Comparison of ENCODE assay signal across 26 mouse cellular contexts in genomic region chr11:44406457-44406856, GRCm38 (mm10). TPM values are rescaled to one million over a fixed set of nuclear protein-coding genes. Genes with fewer than 3 reads are reported as not detected.
DNase-seq lines count a peak whose midpoint lies in the region; ATAC-seq lines count a peak whose summit lies in the region.
"Had no signal": no experiment of that assay in that cellular context is flagged by ENCODE, and none has a peak within 500 bp of the region (broad histone marks: within the 10 kb centered on the region; RNA-seq: fewer than 3 reads in every experiment).

No protein-coding gene starts in this region.

- WGBS in kidney, embryonic 16.5 days, result 66% methylated on average over 5 of the region's 5 CpGs

- H3K9ac ChIP-seq in kidney, embryonic 16.5 days (replicated peaks; ENCODE audit: low read length), result no peak overlapping the region
- H3K9ac ChIP-seq: embryonic facial prominence, embryonic 12.5 days; forebrain, embryonic 12.5 days; forebrain, postnatal 0 days; heart, embryonic 13.5 days; hindbrain, embryonic 13.5 days had no signal

- no peak overlapping the region for H3K4me2 ChIP-seq in kidney, embryonic 16.5 days (replicated peaks; ENCODE audit: low read depth, low read length)
- H3K4me2 ChIP-seq: embryonic facial prominence, embryonic 12.5 days; forebrain, embryonic 12.5 days; heart, embryonic 13.5 days; hindbrain, embryonic 13.5 days had no signal

- H3K36me3 ChIP-seq in kidney, embryonic 16.5 days (ENCODE audit: insufficient read depth, low read length), result no peaks in the 10 kb centered on the region
- H3K36me3 ChIP-seq: embryonic facial prominence, embryonic 12.5 days; forebrain, embryonic 12.5 days; heart, embryonic 13.5 days; hindbrain, embryonic 13.5 days had no signal

- H3K4me3 ChIP-seq in kidney, embryonic 16.5 days (ENCODE audit: low read length), result no peak overlapping the region
- H3K4me3 ChIP-seq: embryonic facial prominence, embryonic 12.5 days; forebrain, embryonic 12.5 days; gastrocnemius, adult 2 months; heart, embryonic 13.5 days; hindbrain, embryonic 13.5 days had no signal

- peak; percentile 31 for DNase-seq in heart, adult 11 months
- no peak for DNase-seq in heart, postnatal 25 days (ENCODE audit: low spot score)
- peak; percentile 77 for DNase-seq in kidney, adult 9 months
- DNase-seq in kidney, adult 18-20 months, result no peak
- DNase-seq in kidney, postnatal 10 days, result peak; percentile 12
- DNase-seq in adrenal gland, postnatal 36 days, result no peak
- DNase-seq in left cerebral cortex, adult 18-20 months (ENCODE audit: low spot score in 2 of 2), result no peak
- DNase-seq: adrenal gland, adult 2 months; adrenal gland, postnatal 25 days; cerebellum, adult 2 months; cerebellum, postnatal 14 days; forebrain, postnatal 0 days; gastrocnemius, adult 2 months; gastrocnemius, postnatal 25 days had no signal

- no peaks in the 10 kb centered on the region for H3K4me1 ChIP-seq in kidney, embryonic 16.5 days (ENCODE audit: insufficient read depth, low read length)

- intact Hi-C loops in heart, postnatal 25 days (cut with DNase I), result no loop called here

- no peaks in the 10 kb centered on the region for H3K9me3 ChIP-seq in kidney, embryonic 16.5 days (ENCODE audit: low read length)
- H3K9me3 ChIP-seq: embryonic facial prominence, embryonic 12.5 days; forebrain, embryonic 12.5 days; heart, embryonic 13.5 days; hindbrain, embryonic 13.5 days had no signal

- H3K27me3 ChIP-seq in kidney, embryonic 16.5 days (ENCODE audit: insufficient read depth, low read length), result no peaks in the 10 kb centered on the region
- H3K27me3 ChIP-seq: CH12.LX; embryonic facial prominence, embryonic 12.5 days; hindbrain, embryonic 13.5 days; Patski had no signal

- no peak overlapping the region for H3K27ac ChIP-seq in kidney, embryonic 16.5 days (ENCODE audit: low read length)
- H3K27ac ChIP-seq: embryonic facial prominence, embryonic 12.5 days; forebrain, embryonic 12.5 days; gastrocnemius, adult 2 months; heart, embryonic 13.5 days; hindbrain, embryonic 13.5 days; hindbrain, postnatal 0 days had no signal

- ATAC-seq in kidney, embryonic 16.5 days (ENCODE audit: low FRiP score, low TSS enrichment), result 0 out of 2 replicates have a peak, but pooled peaks have one; percentile 23
- ATAC-seq: forebrain, postnatal 0 days; Patski had no signal

RNA-seq across cellular contexts. Expression of gene Il12b, which starts 6.6 kb away (rescaled TPM):
- not detected for total RNA-seq in heart, postnatal 25 days (2021)
- polyA plus RNA-seq in kidney, embryonic 16.5 days (2015; fragmentation: Nextera tagmentation; extraction: Ambion mirVana), result 0.19 TPM in 1 of 2 replicates, not detected in the other
- total RNA-seq in adrenal gland, postnatal 36 days (2021), result not detected
- total RNA-seq in left cerebral cortex, adult 18-20 months (2021), result not detected
- total RNA-seq: adrenal gland, adult 2 months; adrenal gland, postnatal 25 days; forebrain, postnatal 0 days; gastrocnemius, adult 2 months; gastrocnemius, postnatal 25 days; granulocyte monocyte progenitor cell, adult 5-6 weeks; hematopoietic stem cell, adult 5-6 weeks; hindbrain, postnatal 0 days had no signal
- polyA plus RNA-seq: adrenal gland, adult 2 months; cerebellum, adult 2 months; cortical plate, adult 2 months; embryonic facial prominence, embryonic 12.5 days; forebrain, embryonic 12.5 days; forebrain, postnatal 0 days; heart, postnatal 0 days; hindbrain, postnatal 0 days; Patski had no signal

Comparison
In these comparisons a context has a peak if more than half of its experiments do, and no peak if none do; other contexts are left out.
1. DNase-seq: peak in heart, adult 11 months (single experiment), kidney, adult 9 months (single experiment) and kidney, postnatal 10 days (single experiment); none in heart, postnatal 25 days (single experiment), kidney, adult 18-20 months (single experiment), adrenal gland, postnatal 36 days (0 of 2) and left cerebral cortex, adult 18-20 months (0 of 2).